Mouse (Mus musculus) liver, embryonic 16.5 days (tissue): Measurements from ENCODE around the gene Ifi207. TPM values are rescaled to one million over a fixed set of nuclear protein-coding genes. Genes with fewer than 3 reads are reported as not detected.
"Not testable (repeated sequence)": the region's sequence is repeated elsewhere in the genome, so short reads cannot be mapped to it uniquely, and the experiment has no call there.

ENCODE experiments used
- ATAC-seq: fragments of 200-750 bp; cut with Nextera tagmentation; 2 replicates; pipeline ENCODE4 v1.8.0; 2017; ENCODE audit warnings: low read depth, mild to moderate bottlenecking, moderate number of reproducible peaks, moderate library complexity
- H3K27ac ChIP-seq: fragments of 300-500 bp; sonication (generic); 2 replicates; pipeline ENCODE4 v1.5.1; 2014; ENCODE audit warnings: mild to moderate bottlenecking, low read length
- H3K27me3 ChIP-seq: fragments of 300-500 bp; sonication (generic); 2 replicates; pipeline ENCODE4 v1.6.1; 2014; ENCODE audit warnings: low read depth, low read length, mixed read lengths; ENCODE audit not compliant: control insufficient read depth, insufficient read depth
- H3K36me3 ChIP-seq: fragments of 300-500 bp; sonication (generic); 2 replicates; pipeline ENCODE4 v1.6.1; 2014; ENCODE audit warnings: mild to moderate bottlenecking; ENCODE audit not compliant: control insufficient read depth, insufficient read depth
- H3K4me1 ChIP-seq: fragments of 300-500 bp; sonication (generic); 2 replicates; pipeline ENCODE4 v1.6.1; 2014; ENCODE audit warnings: low read depth, low read length, mixed read lengths; ENCODE audit not compliant: control insufficient read depth
- H3K4me2 ChIP-seq: fragments of 300-500 bp; sonication (generic); 2 replicates; pipeline ENCODE4 v1.6.1; 2014; ENCODE audit warnings: low read depth, low read length, mixed read lengths
- H3K4me3 ChIP-seq: fragments of 300-500 bp; sonication (generic); 2 replicates; pipeline ENCODE4 v1.5.1; 2014; ENCODE audit warnings: low read depth, mild to moderate bottlenecking, low read length
- H3K9ac ChIP-seq: fragments of 300-500 bp; sonication (generic); 2 replicates; pipeline ENCODE4 v1.6.1; 2014; ENCODE audit warnings: low read depth, low read length
- H3K9me3 ChIP-seq: fragments of 300-500 bp; sonication (generic); replicated peaks from 2 replicates; pipeline ENCODE4 v1.6.1; 2016; ENCODE audit warnings: low read length; ENCODE audit not compliant: control insufficient read depth
- WGBS: fragments of 180-500 bp; shearing (Covaris S2); extraction: QIAGEN DNeasy Blood & Tissue Kit; methylation state at CpG from one replicate; pipeline ENCODE4 v1.1.7; 2014; ENCODE audit not compliant: insufficient replicate concordance; 5-methylcytosine and 5-hydroxymethylcytosine counted together
- polyA plus RNA-seq: library from polyadenylated mRNA; unstranded; fragments of >200 nt; fragmentation: Nextera tagmentation; extraction: Ambion mirVana; gene quantifications from 2 replicates; pipeline ENCODE4 v1.2.1, GENCODE M21; 2015

The Ifi207 gene
- polyA plus RNA-seq = 1.5 and 1.9 TPM in 2 replicates

DNA sequence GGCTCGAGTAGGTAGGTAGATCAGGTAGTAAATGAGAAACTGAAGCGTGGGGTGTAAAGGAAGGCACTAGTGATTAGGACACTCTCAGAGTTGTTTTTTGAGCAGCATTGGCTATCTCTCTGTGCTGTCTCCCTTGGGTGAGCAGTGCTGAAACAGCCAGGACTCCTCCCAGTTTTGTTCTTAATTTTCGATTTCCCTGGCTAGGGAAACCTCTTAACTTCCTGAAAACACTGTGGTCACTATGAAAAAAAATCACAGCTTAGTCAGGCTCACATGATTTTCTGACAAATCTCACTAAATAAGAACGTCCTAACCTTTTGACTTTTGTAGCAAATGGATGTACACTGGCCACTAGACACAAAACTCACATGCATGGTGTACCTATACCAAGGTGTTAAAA is at the start of gene Ifi207:
Gene Ifi207 (minus strand): TSS at position 92 of the 400 bp plus-strand sequence.
- Histone ChIP-seq H3K4me2 (no peak within 1 kb of the TSS), H3K27me3 (no peaks in the 10 kb centered on the region), H3K36me3 (no peaks in the 10 kb centered on the region), H3K4me1 (no peaks in the 10 kb centered on the region), H3K9ac (no peak within 1 kb of the TSS), H3K9me3 (no peaks in the 10 kb centered on the region), H3K4me3 (no peak within 1 kb of the TSS), H3K27ac (no peak within 1 kb of the TSS)
- 0 out of 2 replicates have a peak, but pooled peaks have one; percentile 39 for ATAC-seq
- 35% methylated on average over 4 of the region's 4 CpGs for WGBS

DNA sequence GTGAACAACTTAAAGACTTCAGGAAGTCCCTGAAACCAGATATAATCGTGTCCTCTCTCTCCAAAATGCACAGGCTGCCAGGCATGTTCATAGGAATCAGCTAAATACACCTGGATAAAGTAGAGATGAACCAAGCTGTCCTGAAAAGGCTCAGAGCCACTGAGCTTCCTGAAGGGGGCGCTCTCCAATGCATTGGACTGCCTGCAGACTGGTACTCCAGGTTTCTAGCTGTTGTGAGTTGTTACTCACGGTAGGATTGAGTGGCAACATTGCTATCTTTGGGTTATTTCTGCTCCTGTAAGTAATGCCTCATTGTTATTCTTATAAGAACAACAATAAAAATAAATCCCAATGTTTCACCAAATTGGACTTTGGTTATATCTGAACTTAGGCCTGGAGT is 31.9 kb upstream of the Ifi207 start:
- 30% methylated on average over 3 of the region's 3 CpGs for WGBS
- H3K27me3 ChIP-seq, H3K36me3 ChIP-seq, H3K4me3 ChIP-seq, ATAC-seq, H3K9me3 ChIP-seq, H3K4me1 ChIP-seq, H3K4me2 ChIP-seq, H3K9ac ChIP-seq, H3K27ac ChIP-seq: not testable (repeated sequence)

DNA sequence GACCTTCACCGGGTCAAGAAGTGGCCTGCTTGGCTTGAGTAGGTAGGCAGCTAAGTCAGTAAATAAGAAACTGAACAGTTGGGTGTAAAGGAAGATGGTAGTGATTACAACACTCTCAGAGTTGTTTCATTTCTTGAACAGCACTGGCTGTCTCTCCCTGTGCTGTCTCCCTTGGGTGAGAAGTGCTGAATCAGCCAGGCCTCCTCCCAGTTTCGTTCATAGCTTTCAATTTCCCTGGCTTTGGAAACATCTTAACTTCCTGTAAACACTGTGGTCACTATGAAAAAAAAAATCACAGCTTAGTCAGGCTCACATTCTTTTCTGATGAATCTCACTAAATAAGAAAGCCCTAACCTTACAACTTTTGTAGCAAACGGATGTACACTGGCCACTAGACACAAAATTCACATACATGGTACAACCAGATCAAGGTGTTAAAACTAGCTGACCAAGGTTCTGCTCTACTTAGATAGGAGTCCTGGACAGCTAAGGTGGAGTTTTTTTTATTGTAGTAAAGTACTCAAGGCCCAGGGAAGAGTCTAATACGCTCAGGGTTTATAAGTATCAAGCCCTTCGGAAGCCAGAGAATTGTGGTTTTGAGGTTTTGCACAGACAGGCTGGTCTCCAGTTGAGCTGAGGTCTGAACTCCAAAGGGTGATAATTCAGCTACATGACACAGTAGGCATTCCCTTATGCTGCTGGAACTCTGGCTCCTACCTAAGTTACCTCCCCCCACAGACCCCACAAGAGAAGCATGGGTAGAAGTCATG is 25.5 kb upstream of the Ifi207 start, which contains the start of gene Ifi204:
Gene Ifi204 (minus strand): TSS at position 96 of the 770 bp plus-strand sequence.
- ATAC-seq = peak; percentile 75
- H3K9me3 ChIP-seq, H3K4me3 ChIP-seq, H3K27me3 ChIP-seq, H3K4me1 ChIP-seq, H3K4me2 ChIP-seq, H3K27ac ChIP-seq, H3K36me3 ChIP-seq, H3K9ac ChIP-seq: not testable (repeated sequence)
- WGBS = 26% methylated on average over 5 of the region's 5 CpGs

DNA sequence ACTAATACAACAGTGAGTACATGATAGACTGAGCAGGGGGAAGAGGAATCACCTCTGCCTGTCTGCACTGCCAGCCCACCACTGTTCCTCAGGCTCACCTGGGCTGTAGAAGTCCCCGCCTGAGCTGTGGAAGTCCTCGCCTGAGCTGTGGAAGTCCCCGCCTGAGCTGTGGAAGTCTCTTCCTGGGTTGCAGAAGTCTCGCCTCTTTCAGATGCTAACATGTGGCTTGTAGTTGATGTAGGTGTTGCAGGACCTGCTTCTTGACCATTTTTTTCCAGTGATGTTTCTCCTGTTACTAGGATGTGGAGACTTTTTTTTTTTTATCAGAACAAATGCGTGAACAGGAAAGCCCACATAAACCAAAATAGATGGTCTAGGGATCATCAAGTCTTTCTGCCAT is 18.5 kb upstream of the Ifi207 start:
- 77% methylated on average over 5 of the region's 5 CpGs for WGBS
- not testable (repeated sequence) for H3K27me3 ChIP-seq, H3K9me3 ChIP-seq, H3K4me1 ChIP-seq, H3K36me3 ChIP-seq, H3K4me2 ChIP-seq, H3K9ac ChIP-seq, H3K4me3 ChIP-seq, H3K27ac ChIP-seq, ATAC-seq

GRCm38 (mm10) chr1:173742262-173742661 is 715 bp upstream of the Ifi207 start:
- no peaks in the 10 kb centered on the region for H3K36me3 ChIP-seq
- H3K9ac ChIP-seq = no peak overlapping the region
- peak; percentile 11; the same call in 1 of the 2 replicates for ATAC-seq
- no peak overlapping the region for H3K4me2 ChIP-seq
- no peaks in the 10 kb centered on the region for H3K4me1 ChIP-seq
- H3K9me3 ChIP-seq = no peaks in the 10 kb centered on the region
- no peaks in the 10 kb centered on the region for H3K27me3 ChIP-seq
- no peak overlapping the region for H3K27ac ChIP-seq
- H3K4me3 ChIP-seq = no peak overlapping the region
- WGBS = 43% methylated on average over 1 of the region's 1 CpGs

- ATAC-seq = no peak
- Histone ChIP-seq H3K36me3 (no peaks in the 10 kb centered on the region), H3K27ac (no peak overlapping the region), H3K4me3 (no peak overlapping the region), H3K9me3 (no peaks in the 10 kb centered on the region), H3K4me1 (no peaks in the 10 kb centered on the region), H3K4me2 (no peak overlapping the region), H3K27me3 (no peaks in the 10 kb centered on the region), H3K9ac (no peak overlapping the region)
These were observed 1.0 kb downstream of the Ifi207 start for GRCm38 (mm10) chr1:173740537-173740936.

- WGBS = 30% methylated on average over 2 of the region's 2 CpGs
- H3K9ac ChIP-seq = no peak overlapping the region
- no peak overlapping the region for H3K27ac ChIP-seq
- no peak overlapping the region for H3K4me2 ChIP-seq
- no peak overlapping the region for H3K4me3 ChIP-seq
- no peaks in the 10 kb centered on the region for H3K9me3 ChIP-seq
- ATAC-seq = no peak
- no peaks in the 10 kb centered on the region for H3K4me1 ChIP-seq
- no peaks in the 10 kb centered on the region for H3K36me3 ChIP-seq
- no peaks in the 10 kb centered on the region for H3K27me3 ChIP-seq
These were observed 4.6 kb downstream of the Ifi207 start for GRCm38 (mm10) chr1:173736986-173737385.

DNA sequence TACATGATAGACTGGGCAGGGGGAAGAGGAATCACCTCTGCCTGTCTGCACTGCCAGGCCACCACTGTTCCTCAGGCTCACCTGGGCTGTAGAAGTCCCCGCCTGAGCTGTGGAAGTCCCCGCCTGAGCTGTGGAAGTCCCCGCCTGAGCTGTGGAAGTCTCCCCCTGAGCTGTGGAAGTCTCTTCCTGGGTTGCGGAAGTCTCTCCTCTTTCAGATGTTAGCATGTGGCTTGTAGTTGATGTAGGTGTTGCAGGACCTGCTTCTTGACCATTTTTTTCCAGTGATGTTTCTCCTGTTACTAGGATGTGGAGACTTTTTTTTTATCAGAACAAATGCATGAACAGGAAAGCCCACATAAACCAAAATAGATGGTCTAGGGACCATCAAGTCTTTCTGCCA is 6.5 kb downstream of the Ifi207 start:
- not testable (repeated sequence) for H3K9ac ChIP-seq, ATAC-seq, H3K9me3 ChIP-seq, H3K36me3 ChIP-seq, H3K4me2 ChIP-seq, H3K4me3 ChIP-seq, H3K27me3 ChIP-seq, H3K4me1 ChIP-seq, H3K27ac ChIP-seq
- 58% methylated on average over 4 of the region's 4 CpGs for WGBS

DNA sequence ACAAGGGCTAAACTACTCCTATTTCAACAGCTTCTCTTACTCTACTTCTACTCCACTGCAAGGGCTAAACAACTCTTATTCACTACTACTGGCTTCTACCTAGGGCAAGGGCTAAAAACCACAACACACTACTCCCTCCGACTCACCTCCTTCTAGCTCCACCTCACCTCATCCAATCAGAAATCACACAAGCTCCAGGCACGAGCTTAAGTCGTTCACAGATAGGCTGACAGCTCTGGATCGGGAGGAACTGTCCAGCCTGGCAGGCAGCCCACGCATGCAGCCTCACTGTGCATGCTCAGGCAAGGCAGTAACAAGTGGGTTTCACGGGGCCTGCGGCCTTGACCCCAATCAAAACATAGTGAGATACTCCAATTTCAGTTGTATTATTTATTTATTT is 8.3 kb downstream of the Ifi207 start:
- H3K27ac ChIP-seq = no peak overlapping the region
- no peak overlapping the region for H3K9ac ChIP-seq
- no peak overlapping the region for H3K4me2 ChIP-seq
- no peaks in the 10 kb centered on the region for H3K4me1 ChIP-seq
- H3K9me3 ChIP-seq = no peaks in the 10 kb centered on the region
- ATAC-seq = no peak
- H3K4me3 ChIP-seq = no peak overlapping the region
- no peaks in the 10 kb centered on the region for H3K27me3 ChIP-seq
- H3K36me3 ChIP-seq = no peaks in the 10 kb centered on the region
- WGBS = 29% methylated on average over 7 of the region's 7 CpGs
